9 mouse cellular contexts compared by ENCODE assay signal in genomic region chr3:146914798-146915197, GRCm38 (mm10).
DNase-seq lines count a peak whose midpoint lies in the region; ATAC-seq and TF ChIP-seq lines count a peak whose summit lies in the region.
"Had no signal": no experiment of that assay in that cellular context is flagged by ENCODE, and none has a peak within 500 bp of the region (broad histone marks: within the 10 kb centered on the region; RNA-seq: fewer than 3 reads in every experiment).

No protein-coding gene starts in this region.

- no peaks in the 10 kb centered on the region for H3K36me3 ChIP-seq in ES-E14 (ENCODE audit: control insufficient read depth, insufficient read depth, low read length, poor library complexity, severe bottlenecking)
- H3K36me3 ChIP-seq in forebrain, embryonic 11.5 days (ENCODE audit: control insufficient read depth, insufficient read depth, low read length): no peaks in the 10 kb centered on the region
- H3K36me3 ChIP-seq: liver, embryonic 15.5 days had no signal

- H3K27me3 ChIP-seq in forebrain, embryonic 11.5 days (ENCODE audit: control insufficient read depth, insufficient read depth, low read length): no peaks in the 10 kb centered on the region
- H3K27me3 ChIP-seq: liver, embryonic 15.5 days had no signal

- no peak overlapping the region for H3K27ac ChIP-seq in ES-E14 (ENCODE audit: insufficient read depth, low read depth, low read length, poor library complexity, severe bottlenecking)
- H3K27ac ChIP-seq in forebrain, embryonic 11.5 days (ENCODE audit: low read depth, low read length): no peak overlapping the region
- H3K27ac ChIP-seq: liver, embryonic 15.5 days had no signal

- no peak overlapping the region for H3K4me2 ChIP-seq in forebrain, embryonic 11.5 days (ENCODE audit: low read depth, low read length, severe bottlenecking)
- H3K4me2 ChIP-seq: liver, embryonic 15.5 days had no signal

- 16% methylated on average over 12 of the region's 12 CpGs for WGBS in forebrain, embryonic 11.5 days

- TF ChIP-seq POLR2A in brain, embryonic 14.5 days (IDR thresholded peaks at IDR 0.05; ENCODE audit: borderline replicate concordance, extremely low read depth, insufficient read depth, insufficient read length, poor library complexity, severe bottlenecking): no peak

- no peak overlapping the region for H3K9ac ChIP-seq in ES-E14 (ENCODE audit: insufficient read depth, low read depth, low read length, poor library complexity, severe bottlenecking)
- no peak overlapping the region for H3K9ac ChIP-seq in forebrain, embryonic 11.5 days (ENCODE audit: low read length)
- H3K9ac ChIP-seq: liver, embryonic 15.5 days had no signal

- no peak overlapping the region for H3K4me3 ChIP-seq in ES-E14 (ENCODE audit: insufficient read depth in 1 of 2, low read depth in 1 of 2, low read length in 2 of 2, poor library complexity in 1 of 2, severe bottlenecking in 1 of 2)
- no peak overlapping the region for H3K4me3 ChIP-seq in forebrain, embryonic 11.5 days (ENCODE audit: low read depth, low read length)
- H3K4me3 ChIP-seq: liver, embryonic 15.5 days had no signal

- no peaks in the 10 kb centered on the region for H3K4me1 ChIP-seq in ES-E14 (ENCODE audit: control insufficient read depth in 2 of 2, insufficient read depth in 2 of 2, low read length in 2 of 2, poor library complexity in 1 of 2)
- no peaks in the 10 kb centered on the region for H3K4me1 ChIP-seq in forebrain, embryonic 11.5 days (replicated peaks; ENCODE audit: control insufficient read depth, insufficient read depth, low read length)
- H3K4me1 ChIP-seq: liver, embryonic 15.5 days had no signal

- DNase-seq in ES-E14 (ENCODE audit: low read depth, low spot score): peak; percentile 69
- peak; percentile 93 for DNase-seq in brain, embryonic 14.5 days (ENCODE audit: low read depth)
- peak; percentile 88 for DNase-seq in forebrain, embryonic 11.5 days (ENCODE audit: low spot score)
- peak; percentile 92 for DNase-seq in heart, postnatal 4 days
- DNase-seq in layer of hippocampus, postnatal 10 days (ENCODE audit: low spot score in 2 of 2): peak; percentile 88 to 89
- peak; percentile 77 to 87 for DNase-seq in lung, postnatal 4 days
- peak; percentile 85 for DNase-seq in right cerebral cortex, adult 18-20 months
- DNase-seq in urinary bladder, adult 18-20 months (ENCODE audit: low spot score in 2 of 2): peak; percentile 70 to 75

- no peaks in the 10 kb centered on the region for H3K9me3 ChIP-seq in ES-E14 (ENCODE audit: control insufficient read depth, insufficient read depth, low read depth, low read length)
- H3K9me3 ChIP-seq in forebrain, embryonic 11.5 days (ENCODE audit: control insufficient read depth, low read length): no peaks in the 10 kb centered on the region
- H3K9me3 ChIP-seq: liver, embryonic 15.5 days had no signal

- in situ Hi-C loops in ES-E14 (cut with MboI; ENCODE audit: low sequenced_read_pairs in 2 of 2, unreplicated experiment in 2 of 2): loop anchor here in 1 of 2 experiments (25.0 kb wide), 1 partner anchor 577 kb away; no protein-coding TSS in a partner anchor

- TF ChIP-seq CTCF in brain, embryonic 14.5 days (IDR thresholded peaks at IDR 0.05; ENCODE audit: borderline replicate concordance, extremely low read depth, insufficient read depth, insufficient read length): peak; percentile 96

- ATAC-seq in forebrain, embryonic 11.5 days (replicated peaks; ENCODE audit: low FRiP score): peak; percentile 63; the same call in 1 of the 2 replicates

TF ChIP-seq in ES-E14, 5 proteins besides CTCF, POLR2A, EP300 and RAD21:
- TF ChIP-seq HCFC1 (IDR thresholded peaks at IDR 0.05; ENCODE audit: borderline replicate concordance, insufficient read depth, low read length) (no peak), ZC3H11A (IDR thresholded peaks at IDR 0.05; ENCODE audit: borderline replicate concordance, low read depth, low read length) (peak; percentile 72; the same call in 1 of the 2 replicates), MAFK (IDR thresholded peaks at IDR 0.05; ENCODE audit: insufficient read depth, low read depth, low read length) (no peak)
